Mouse (Mus musculus) fat pad, adult 2 months (tissue): Measurements from ENCODE around the gene Rp9.
"Not testable (repeated sequence)": the region's sequence is repeated elsewhere in the genome, so short reads cannot be mapped to it uniquely, and the experiment has no call there.

Experiments used
- DNase-seq: peaks from one replicate; pipeline ENCODE4 v3.0.0-alpha.2; 2011; ENCODE audit warnings: low read depth, low spot score; ENCODE audit errors: extremely low read depth

Rp9 gene

GRCm38 (mm10) chr9:22423507-22423906 is 46.0 kb downstream of the Rp9 start:
- no peak for DNase-seq

- DNase-seq = no peak
Measured at GRCm38 (mm10) chr9:22422559-22422958, 47.0 kb downstream of the Rp9 start.

- DNase-seq = no peak
Measured at GRCm38 (mm10) chr9:22420491-22420890, 49.1 kb downstream of the Rp9 start.

- no peak for DNase-seq
Measured at GRCm38 (mm10) chr9:22419877-22420276, 49.7 kb downstream of the Rp9 start.

GRCm38 (mm10) chr9:22417547-22417946 is 52.0 kb downstream of the Rp9 start:
- no peak for DNase-seq

DNA sequence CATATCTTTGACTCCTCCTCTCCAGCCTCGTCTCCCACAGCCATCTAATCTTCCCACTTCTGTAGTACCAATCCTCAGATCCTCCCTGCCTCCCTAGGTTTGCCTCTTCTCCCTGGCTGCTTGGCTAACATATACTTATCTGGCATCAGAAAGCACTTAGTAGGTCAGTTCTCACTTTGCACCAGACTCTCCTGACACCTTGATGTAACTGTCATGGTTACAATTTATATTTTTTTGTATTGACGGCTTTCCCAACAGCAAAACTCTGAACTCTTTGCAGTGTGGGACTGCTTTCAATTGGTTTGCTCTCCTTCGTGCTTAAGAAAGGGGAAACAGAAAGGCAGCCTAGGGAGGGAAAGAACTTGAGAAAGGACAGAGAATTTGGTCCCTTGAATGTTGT is 53.4 kb downstream of the Rp9 start:
- no peak for DNase-seq

DNA sequence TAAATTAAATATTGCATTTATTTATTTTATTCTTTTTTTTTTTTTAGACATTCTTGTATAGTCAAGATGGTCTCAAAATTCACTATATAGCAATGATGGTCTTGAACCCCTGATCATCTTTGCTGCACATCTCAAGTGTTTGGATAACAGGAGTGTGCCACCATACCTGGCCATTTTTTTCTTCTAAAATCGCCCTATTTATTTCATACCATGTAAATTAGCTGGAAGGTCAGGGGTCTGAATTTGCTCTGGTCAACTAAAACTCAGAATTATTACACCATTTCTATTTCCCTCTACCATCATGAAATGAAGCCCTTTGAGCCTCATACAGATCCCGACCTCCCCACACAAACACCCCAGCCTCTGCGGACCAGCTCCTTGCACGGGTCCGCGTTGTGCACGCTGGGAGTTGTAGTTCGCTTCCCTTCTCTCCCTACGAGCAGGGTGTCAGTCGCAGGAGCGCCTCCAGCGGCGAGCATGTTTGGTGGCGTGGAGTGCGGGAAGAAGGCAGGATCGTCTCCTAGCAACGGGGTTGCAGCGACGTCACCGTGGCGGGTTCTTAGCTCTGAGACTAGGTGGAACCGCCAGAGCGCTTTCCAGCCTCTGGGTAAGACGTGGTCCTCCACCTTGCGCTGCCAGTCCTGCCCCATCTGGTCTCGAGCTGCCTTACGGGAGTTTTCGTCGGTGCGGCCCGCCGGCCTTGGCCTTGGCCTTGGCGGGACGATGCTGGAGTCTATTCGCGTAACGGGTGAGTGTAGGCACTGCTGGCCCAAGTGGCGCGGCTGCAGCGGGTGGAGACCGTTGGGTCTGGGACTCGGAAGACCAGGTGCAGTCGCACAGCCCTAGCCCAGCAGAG is 58.3 kb downstream of the Rp9 start, which contains the start of gene 9530077C05Rik:
TSS of gene 9530077C05Rik (plus strand) at position 512 of the 856 bp plus-strand sequence.
- no peak for DNase-seq

GRCm38 (mm10) chr9:22409501-22409900 is 60.0 kb downstream of the Rp9 start:
- no peak for DNase-seq

DNA sequence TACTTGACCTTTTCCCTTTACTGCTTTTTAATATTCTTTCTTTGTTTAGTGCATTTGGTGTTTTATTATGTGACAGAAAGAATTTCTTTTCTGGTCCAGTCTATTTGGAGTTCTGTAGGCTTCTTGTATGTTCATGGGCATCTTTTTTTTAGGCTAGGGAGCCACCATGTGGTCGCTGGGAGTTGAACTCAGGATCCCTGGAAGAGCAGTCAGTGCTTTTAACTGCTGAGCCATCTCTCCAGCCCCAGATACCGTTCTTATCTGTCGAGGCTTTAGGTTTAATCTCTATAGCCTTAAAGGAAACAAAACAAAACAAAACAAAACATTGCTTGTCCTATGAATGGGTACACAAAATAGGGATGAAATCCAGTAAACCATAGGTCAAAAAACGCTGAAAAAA is 61.2 kb downstream of the Rp9 start:
- not testable (repeated sequence) for DNase-seq

GRCm38 (mm10) chr9:22407633-22408032 is 61.9 kb downstream of the Rp9 start:
- not testable (repeated sequence) for DNase-seq

GRCm38 (mm10) chr9:22405414-22405813 is 64.1 kb downstream of the Rp9 start:
- no peak for DNase-seq

DNA sequence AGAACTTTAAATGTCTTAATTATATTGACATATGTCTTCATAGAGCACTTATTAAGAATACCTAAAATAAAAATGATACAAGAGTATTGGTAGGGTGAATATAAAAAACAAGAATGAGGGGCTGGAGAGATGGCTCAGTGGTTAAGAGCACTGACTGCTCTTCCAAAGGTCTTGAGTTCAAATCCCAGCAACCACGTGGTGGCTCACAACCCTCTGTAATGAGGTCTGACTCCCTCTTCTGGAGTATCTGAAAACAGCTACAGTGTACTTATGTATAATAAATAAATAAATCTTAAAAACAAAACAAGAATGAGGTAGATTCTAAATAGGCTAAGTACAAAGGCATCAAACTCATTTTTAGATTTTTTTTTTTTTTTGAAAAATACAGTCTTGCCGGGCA is 66.0 kb downstream of the Rp9 start:
- not testable (repeated sequence) for DNase-seq

- DNase-seq = no peak
Measured at GRCm38 (mm10) chr9:22402976-22403375, 66.6 kb downstream of the Rp9 start.

GRCm38 (mm10) chr9:22402001-22402400 is 67.5 kb downstream of the Rp9 start:
- no peak for DNase-seq

- DNase-seq = no peak
Measured at GRCm38 (mm10) chr9:22399021-22399420, 70.5 kb downstream of the Rp9 start.

GRCm38 (mm10) chr9:22394725-22395124 is 74.8 kb downstream of the Rp9 start:
- DNase-seq = no peak

- no peak for DNase-seq
Measured at GRCm38 (mm10) chr9:22390390-22390789, 79.2 kb downstream of the Rp9 start.

DNA sequence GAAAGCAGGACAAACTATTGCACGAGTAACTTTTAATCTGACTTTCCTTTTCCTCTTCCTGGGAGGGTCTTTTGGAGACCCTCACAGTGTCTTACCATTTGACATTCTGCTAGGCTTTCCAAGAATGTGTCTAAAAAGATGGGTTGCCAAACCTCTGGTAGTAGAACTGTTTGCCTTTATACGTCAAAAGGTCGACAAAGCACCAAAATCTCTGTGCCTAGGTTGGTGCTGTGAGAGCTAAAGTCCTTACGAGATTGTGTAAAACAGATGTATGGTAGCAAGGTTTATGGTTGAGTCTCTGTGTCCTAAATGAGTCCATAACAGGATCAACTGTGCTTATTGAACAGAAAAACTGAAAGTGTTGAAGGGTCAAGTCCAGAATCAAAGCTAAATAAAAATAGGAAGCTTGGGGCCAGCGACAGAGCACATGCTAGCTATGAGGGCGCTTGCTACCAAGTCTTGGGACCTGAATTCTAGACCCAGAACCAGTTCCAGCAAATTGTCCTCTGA is 79.8 kb downstream of the Rp9 start:
- DNase-seq = no peak

DNA sequence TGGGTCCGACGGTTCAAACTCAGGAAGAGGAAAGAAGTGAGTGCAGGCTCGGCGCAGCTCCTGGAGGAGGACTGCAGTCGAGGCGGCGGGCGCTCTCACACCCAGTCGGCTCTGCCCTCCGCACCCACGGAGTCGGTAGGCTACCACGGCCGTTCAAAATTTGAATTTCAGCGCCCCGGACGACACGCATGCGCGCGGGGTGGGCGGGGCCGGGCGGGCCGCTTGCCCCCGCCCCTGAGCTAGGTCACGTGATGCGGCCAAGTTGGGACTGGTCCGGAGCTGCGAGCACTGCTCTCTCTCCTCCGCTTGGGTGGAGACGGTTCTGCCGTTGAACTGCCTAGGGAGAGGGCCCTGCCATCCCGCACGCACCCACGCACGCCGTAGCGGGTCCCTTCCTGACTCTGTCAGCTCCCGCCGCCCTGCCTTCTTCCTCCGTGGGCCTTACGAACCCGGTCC is 80.5 kb downstream of the Rp9 start, which contains the start of gene Anln:
TSS of gene Anln (minus strand) at position 168 of the 456 bp plus-strand sequence.
- no peak for DNase-seq

DNA sequence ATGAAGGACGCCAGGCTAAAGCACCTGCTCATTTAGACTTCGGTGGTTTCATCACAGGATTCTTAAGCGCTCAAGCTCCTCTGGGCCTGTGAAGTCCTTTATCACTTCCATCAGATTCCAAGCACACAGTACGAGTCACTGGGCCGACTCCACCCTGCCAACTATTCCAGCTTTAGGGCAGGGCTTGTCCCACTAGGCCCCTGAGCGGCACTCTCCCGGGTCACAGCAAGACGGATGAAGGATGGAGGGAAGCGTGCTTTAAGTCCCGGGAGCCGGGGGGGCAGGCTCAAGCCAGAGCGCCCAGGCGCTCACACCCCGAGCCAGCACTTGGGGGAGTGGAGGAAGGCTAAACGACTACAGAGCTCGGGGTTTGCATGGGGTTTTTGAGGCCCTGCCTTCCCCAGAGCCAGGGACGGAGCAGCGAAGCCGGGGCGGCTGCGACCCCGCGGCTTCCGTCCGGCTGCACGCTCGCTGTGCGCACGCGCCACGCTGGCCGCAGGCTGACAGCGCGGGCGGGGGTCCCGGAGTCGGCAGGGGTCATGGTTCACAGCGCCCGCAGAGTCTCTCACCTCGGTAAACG is 81.1 kb downstream of the Rp9 start:
- no peak for DNase-seq

DNA sequence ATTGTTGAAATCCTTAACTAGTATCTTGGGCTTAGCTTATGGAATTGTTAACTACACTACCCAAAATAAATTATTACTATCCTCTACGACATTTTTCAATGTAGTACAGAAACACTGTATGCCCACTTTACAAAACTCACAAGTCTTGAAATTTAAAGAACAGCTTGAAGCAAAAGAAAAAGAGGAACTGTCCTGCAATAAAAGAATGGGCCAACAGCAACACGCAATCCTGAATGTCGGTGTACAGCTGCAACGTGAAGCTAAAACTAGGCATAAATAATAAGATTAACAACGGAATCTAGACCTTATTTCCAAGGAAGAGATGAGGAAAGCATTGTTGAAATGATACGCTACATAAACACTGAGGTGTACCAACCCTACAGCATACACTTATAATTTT is 81.6 kb downstream of the Rp9 start:
- no peak for DNase-seq

DNA sequence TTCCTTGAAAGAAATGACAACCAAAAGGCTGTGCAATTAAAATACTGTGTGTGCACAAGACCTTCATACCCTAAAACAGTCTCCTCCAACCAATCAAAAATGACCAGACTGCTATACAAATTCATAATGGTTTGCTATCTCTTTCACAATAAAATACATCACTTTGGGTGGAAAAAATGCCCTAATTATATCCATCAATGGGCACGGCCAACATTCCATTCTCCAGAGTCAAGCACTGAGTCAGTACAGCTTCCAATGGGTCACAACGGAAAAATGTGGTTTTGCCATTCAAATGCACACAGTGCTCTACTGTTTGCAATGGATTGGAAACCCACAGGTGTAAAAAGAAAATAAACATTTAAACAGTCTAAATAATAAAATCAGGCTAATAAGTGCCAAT is 83.7 kb downstream of the Rp9 start:
- no peak for DNase-seq
